Comparison of ENCODE assay signal across 7 mouse cellular contexts in genomic region chr4:33204682-33205081, GRCm38 (mm10). TPM values are rescaled to one million over a fixed set of nuclear protein-coding genes. Genes with fewer than 3 reads are reported as not detected.
DNase-seq lines count a peak whose midpoint lies in the region; ATAC-seq lines count a peak whose summit lies in the region.

No protein-coding gene starts in this region.

- ATAC-seq in neutrophil, adult 5-6 weeks (ENCODE audit: extremely low read depth, insufficient number of reproducible peaks, low FRiP score, poor library complexity, severe bottlenecking): peak; percentile 68; the same call in 1 of the 2 replicates

- intact Hi-C loops in heart, postnatal 10 days (cut with DNase I): loop anchor here (1.0 to 5.0 kb wide), 2 partner anchors 43 to 80 kb away; no protein-coding TSS in a partner anchor
- intact Hi-C loops in left cerebral cortex, postnatal 4 days (cut with DNase I): loop anchor here (10.0 kb wide), 1 partner anchor 90 kb away; the partner anchor contains the start of gene Pnrc1

- peak; percentile 42 for DNase-seq in urinary bladder, postnatal 14 days (ENCODE audit: low spot score)
- no peak for DNase-seq in urinary bladder, adult 2 months (ENCODE audit: low spot score)
- peak; percentile 73 for DNase-seq in adrenal gland, postnatal 10 days
- peak; percentile 69 for DNase-seq in embryo, embryonic 11 days
- DNase-seq in heart, postnatal 10 days: peak; percentile 47 to 70
- DNase-seq in left cerebral cortex, postnatal 4 days: peak; percentile 63

RNA-seq across cellular contexts. Expression of gene Srsf12, which starts 4.1 kb away (rescaled TPM):
- 0.04 and 0.18 TPM in 2 replicates for polyA plus RNA-seq in urinary bladder, adult 2 months (2012; rRNA removed)
- 1 to 10 TPM; 1.7 to 2.2 TPM for total RNA-seq in adrenal gland, postnatal 10 days (2021)
- under 1 TPM in 1 of 2 experiments, not detected in 1; 0.22 TPM for total RNA-seq in heart, postnatal 10 days (2021)
- 10 to 100 TPM; 46.7 to 48.9 TPM for total RNA-seq in left cerebral cortex, postnatal 4 days (2021)
- 0.12 TPM in 1 of 2 replicates, not detected in the other for total RNA-seq in neutrophil, adult 5-6 weeks (2017)

RNA-seq across cellular contexts. Expression of gene Pm20d2, which starts 15.1 kb away (rescaled TPM):
- polyA plus RNA-seq in urinary bladder, adult 2 months (2012; rRNA removed): 2.1 and 2.2 TPM in 2 replicates
- total RNA-seq in adrenal gland, postnatal 10 days (2021): 10 to 100 TPM; 31.3 to 46.6 TPM
- total RNA-seq in heart, postnatal 10 days (2021): 10 to 100 TPM; 26.8 to 27.6 TPM
- total RNA-seq in left cerebral cortex, postnatal 4 days (2021): 1 to 10 TPM; 8.2 to 8.4 TPM
- not detected in 2 replicates for total RNA-seq in neutrophil, adult 5-6 weeks (2017)

Comparison
In these comparisons a context has a peak if more than half of its experiments do, and no peak if none do; other contexts are left out.
1. RNA of gene Srsf12, which starts 4.1 kb away (total RNA-seq): 46.7 to 48.9 TPM in left cerebral cortex, postnatal 4 days; 1.7 to 2.2 TPM in adrenal gland, postnatal 10 days, 0.22 TPM in heart, postnatal 10 days and 0.12 TPM in neutrophil, adult 5-6 weeks; every median in the first group is over 10 times any median in the second.